Mouse (Mus musculus) olfactory bulb, adult 2 months (tissue): ENCODE results near the gene U2af1l4.

Source experiments
- CTCF ChIP-seq: fragments of 200-500 bp; IDR thresholded peaks from 2 replicates; pipeline ENCODE4 v1.5.1; 2012; ENCODE audit warnings: low read depth, mild to moderate bottlenecking, low read length, moderate library complexity; ENCODE audit not compliant: insufficient read depth
- POLR2A ChIP-seq: fragments of 200-500 bp; IDR thresholded peaks from 2 replicates; pipeline ENCODE4 v1.6.1; 2012; ENCODE audit warnings: mild to moderate bottlenecking, low read depth, low read length, moderate library complexity; ENCODE audit not compliant: insufficient read depth

- TF ChIP-seq CTCF (no peak), POLR2A (no peak)
Measured at GRCm38 (mm10) chr7:30604424-30604823, 41.3 kb downstream of the U2af1l4 start.
